Mouse (Mus musculus): ENCODE measurements around the gene Filip1.

DNA sequence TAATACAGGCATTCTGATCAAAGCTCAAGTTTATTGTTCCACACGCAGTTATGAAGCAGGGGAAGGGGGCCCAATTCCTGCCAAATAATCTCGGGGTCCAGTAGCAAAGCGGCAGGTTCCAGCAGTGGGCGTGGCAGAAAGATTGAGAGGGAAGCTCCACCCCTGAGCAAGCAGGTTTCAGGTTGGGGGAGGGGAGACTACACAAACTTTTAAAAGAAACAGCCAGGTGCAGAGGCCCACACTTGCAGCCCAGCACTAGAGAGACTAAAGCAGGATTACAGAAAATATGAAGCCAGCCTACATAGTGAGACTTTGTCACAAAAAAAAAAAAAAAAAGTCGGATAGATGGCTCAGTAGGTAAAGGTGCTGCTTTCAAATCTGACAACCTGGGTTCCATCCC lies 40.3 kb upstream of the Filip1 start:
- TF ChIP-seq CTCF (conservative IDR thresholded peaks at IDR 0.05; ENCODE audit: insufficient read depth, insufficient read length, low read depth, low read length) (no peak), POLR2A (IDR thresholded peaks at IDR 0.05; ENCODE audit: low read depth, low read length) (no peak)

Measured in kidney, adult 2 months (tissue).